Mouse (Mus musculus) heart, adult 8-10 months (tissue): ENCODE measurements around the gene Gpsm2. TPM values are rescaled to one million over a fixed set of nuclear protein-coding genes. Genes with fewer than 3 reads are reported as not detected.

ENCODE experiments used
- DNase-seq: peaks from one replicate; pipeline ENCODE4 v3.0.0; 2022; ENCODE audit warnings: low spot score
- total RNA-seq, 4 experiments: library from RNA; stranded (reverse); gene quantifications; 2 replicates each; pipeline ENCODE4 v1.2.4; 2022

Gene Gpsm2
- total RNA-seq = 1 to 10 TPM in 1 of 4 experiments, under 1 TPM in 3; 0.41 to 1.3 (median 0.61) TPM

GRCm38 (mm10) chr3:108722036-108722872 lies at the start of gene Gpsm2:
Gpsm2 (minus strand) TSS chr3:108722309.
- DNase-seq = peak; percentile 93

GRCm38 (mm10) chr3:108770725-108771368 lies 48.7 kb upstream of the Gpsm2 start:
- peak; percentile 77 for DNase-seq

- no peak for DNase-seq
Measured at GRCm38 (mm10) chr3:108769547-108769946, 47.4 kb upstream of the Gpsm2 start.

- DNase-seq = no peak
Measured at GRCm38 (mm10) chr3:108767416-108767815, 45.3 kb upstream of the Gpsm2 start.

- DNase-seq = no peak
Measured at GRCm38 (mm10) chr3:108766943-108767342, 44.8 kb upstream of the Gpsm2 start.

GRCm38 (mm10) chr3:108765476-108765875 lies 43.4 kb upstream of the Gpsm2 start:
- no peak for DNase-seq

GRCm38 (mm10) chr3:108764976-108765375 lies 42.9 kb upstream of the Gpsm2 start:
- DNase-seq = no peak

- DNase-seq = no peak
Measured at GRCm38 (mm10) chr3:108763691-108764090, 41.6 kb upstream of the Gpsm2 start.

- peak; percentile 52 for DNase-seq
Measured at GRCm38 (mm10) chr3:108762597-108763111, 40.5 kb upstream of the Gpsm2 start.

- peak; percentile 48 for DNase-seq
Measured at GRCm38 (mm10) chr3:108759566-108760420, 37.7 kb upstream of the Gpsm2 start.

GRCm38 (mm10) chr3:108757570-108757969 lies 35.5 kb upstream of the Gpsm2 start:
- DNase-seq = no peak

GRCm38 (mm10) chr3:108756131-108756530 lies 34.0 kb upstream of the Gpsm2 start:
- no peak for DNase-seq

GRCm38 (mm10) chr3:108755542-108755941 lies 33.4 kb upstream of the Gpsm2 start:
- no peak for DNase-seq

GRCm38 (mm10) chr3:108754541-108754940 lies 32.4 kb upstream of the Gpsm2 start:
- no peak for DNase-seq

- no peak for DNase-seq
Measured at GRCm38 (mm10) chr3:108751691-108752090, 29.6 kb upstream of the Gpsm2 start.

GRCm38 (mm10) chr3:108751061-108751460 lies 29.0 kb upstream of the Gpsm2 start:
- no peak for DNase-seq

- DNase-seq = no peak
Measured at GRCm38 (mm10) chr3:108744060-108744459, 22.0 kb upstream of the Gpsm2 start.

- no peak for DNase-seq
Measured at GRCm38 (mm10) chr3:108739045-108739708, 17.1 kb upstream of the Gpsm2 start, which contains the start of gene Aknad1. Aknad1 (plus strand) TSS chr3:108739658.

- DNase-seq = no peak
Measured at GRCm38 (mm10) chr3:108737761-108738160, 15.7 kb upstream of the Gpsm2 start.

GRCm38 (mm10) chr3:108730316-108730715 lies 8.2 kb upstream of the Gpsm2 start:
- no peak for DNase-seq

GRCm38 (mm10) chr3:108727776-108728175 lies 5.7 kb upstream of the Gpsm2 start:
- DNase-seq = no peak
